ENCODE assay signal across 17 mouse cellular contexts in the genomic region with DNA sequence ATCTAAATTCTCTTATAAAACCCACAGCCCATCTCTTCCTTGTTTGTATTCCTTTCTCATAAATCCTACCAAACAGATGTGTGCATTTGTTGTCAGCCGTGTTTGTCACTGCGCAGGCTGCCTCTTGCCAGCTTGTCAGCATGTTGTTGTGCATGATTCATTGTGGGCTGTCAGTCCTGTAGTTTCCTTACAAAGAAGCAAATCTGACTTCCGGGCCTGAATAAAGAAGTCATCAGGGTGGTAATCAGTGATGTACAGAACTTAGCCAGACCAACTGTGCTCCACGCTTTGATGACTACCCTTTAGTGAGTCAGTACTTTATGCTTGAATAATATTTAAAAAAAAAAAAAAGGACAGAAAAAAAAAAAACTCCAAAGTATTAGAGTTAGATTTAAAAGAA.
DNase-seq lines count a peak whose midpoint lies in the region; ATAC-seq lines count a peak whose summit lies in the region.
"Had no signal": no experiment of that assay in that cellular context is flagged by ENCODE, and none has a peak within 500 bp of the region (broad histone marks: within the 10 kb centered on the region; RNA-seq: fewer than 3 reads in every experiment).

No protein-coding gene starts in this region.

- DNase-seq in hindbrain, embryonic 11.5 days (ENCODE audit: low spot score), result peak; percentile 7
- no peak for DNase-seq in hindbrain, embryonic 10.5 days (ENCODE audit: low spot score)
- peak; percentile 1 for DNase-seq in right cerebral cortex, adult 2 months (ENCODE audit: low spot score in 2 of 2)
- DNase-seq in right cerebral cortex, postnatal 25 days, result no peak
- peak; percentile 1 to 19 for DNase-seq in layer of hippocampus, postnatal 36 days
- no peak for DNase-seq in c-Kit-positive CD71-positive TER-119-positive erythroid progenitor cells, embryonic 14.5 days (ENCODE audit: low spot score)
- DNase-seq: cerebellum, adult 8-10 months; gastrocnemius, postnatal 10 days; heart, postnatal 4 days; kidney, adult 18-20 months; kidney, postnatal 36 days; thymus, postnatal 25 days had no signal

- H3K27ac ChIP-seq in hindbrain, embryonic 11.5 days (ENCODE audit: low read depth, low read length), result no peak overlapping the region
- no peak overlapping the region for H3K27ac ChIP-seq in hindbrain, embryonic 10.5 days
- no peak overlapping the region for H3K27ac ChIP-seq in hindbrain, embryonic 15.5 days (replicated peaks)
- H3K27ac ChIP-seq in heart, embryonic 11.5 days (ENCODE audit: low read depth, low read length), result no peak overlapping the region
- H3K27ac ChIP-seq: heart, embryonic 10.5 days had no signal

- H3K4me2 ChIP-seq in hindbrain, embryonic 11.5 days (replicated peaks; ENCODE audit: low read depth, low read length), result no peak overlapping the region
- no peak overlapping the region for H3K4me2 ChIP-seq in hindbrain, embryonic 15.5 days
- H3K4me2 ChIP-seq in heart, embryonic 11.5 days, result no peak overlapping the region

- no peaks in the 10 kb centered on the region for H3K36me3 ChIP-seq in hindbrain, embryonic 11.5 days (ENCODE audit: control insufficient read depth, insufficient read depth, low read length)
- H3K36me3 ChIP-seq in hindbrain, embryonic 10.5 days, result no peaks in the 10 kb centered on the region
- H3K36me3 ChIP-seq in hindbrain, embryonic 15.5 days, result no peaks in the 10 kb centered on the region
- H3K36me3 ChIP-seq in heart, embryonic 11.5 days (ENCODE audit: control insufficient read depth, insufficient read depth, low read length), result no peaks in the 10 kb centered on the region
- H3K36me3 ChIP-seq: heart, embryonic 10.5 days had no signal

- peak; percentile 57 for ATAC-seq in hindbrain, embryonic 11.5 days (ENCODE audit: low FRiP score)
- ATAC-seq in hindbrain, embryonic 15.5 days (ENCODE audit: low FRiP score, low read depth), result peak; percentile 78
- no peak for ATAC-seq in heart, embryonic 11.5 days (replicated peaks; ENCODE audit: insufficient number of reproducible peaks, low FRiP score, low TSS enrichment)
- ATAC-seq: activated CD4-positive, CD25-positive, alpha-beta regulatory T cell, adult 4 months had no signal

- H3K9me3 ChIP-seq in hindbrain, embryonic 11.5 days (ENCODE audit: control insufficient read depth, low read length), result no peaks in the 10 kb centered on the region
- H3K9me3 ChIP-seq in hindbrain, embryonic 10.5 days, result no peaks in the 10 kb centered on the region
- no peaks in the 10 kb centered on the region for H3K9me3 ChIP-seq in hindbrain, embryonic 15.5 days
- no peaks in the 10 kb centered on the region for H3K9me3 ChIP-seq in heart, embryonic 11.5 days (replicated peaks; ENCODE audit: control insufficient read depth, low read length)
- H3K9me3 ChIP-seq: heart, embryonic 10.5 days had no signal

- H3K4me1 ChIP-seq in hindbrain, embryonic 11.5 days (replicated peaks; ENCODE audit: control insufficient read depth, insufficient read depth, low read length), result no peaks in the 10 kb centered on the region
- no peaks in the 10 kb centered on the region for H3K4me1 ChIP-seq in hindbrain, embryonic 10.5 days (replicated peaks)
- no peaks in the 10 kb centered on the region for H3K4me1 ChIP-seq in hindbrain, embryonic 15.5 days (replicated peaks)
- H3K4me1 ChIP-seq in heart, embryonic 11.5 days (ENCODE audit: control insufficient read depth, insufficient read depth, low read length), result no peaks in the 10 kb centered on the region
- H3K4me1 ChIP-seq: heart, embryonic 10.5 days had no signal

- WGBS in hindbrain, embryonic 11.5 days, result 59% methylated on average over 4 of the region's 4 CpGs
- WGBS in hindbrain, embryonic 10.5 days, result 71% methylated on average over 4 of the region's 4 CpGs
- 36% methylated on average over 4 of the region's 4 CpGs for WGBS in hindbrain, embryonic 15.5 days
- WGBS in heart, embryonic 11.5 days (ENCODE audit: insufficient replicate concordance), result 78% methylated on average over 4 of the region's 4 CpGs

- no peaks in the 10 kb centered on the region for H3K27me3 ChIP-seq in hindbrain, embryonic 11.5 days (ENCODE audit: control insufficient read depth, insufficient read depth, low read length)
- no peaks in the 10 kb centered on the region for H3K27me3 ChIP-seq in hindbrain, embryonic 10.5 days (ENCODE audit: insufficient read depth, poor library complexity, severe bottlenecking)
- no peaks in the 10 kb centered on the region for H3K27me3 ChIP-seq in hindbrain, embryonic 15.5 days
- no peaks in the 10 kb centered on the region for H3K27me3 ChIP-seq in heart, embryonic 11.5 days (ENCODE audit: control insufficient read depth, insufficient read depth, low read length)

- no peak overlapping the region for H3K4me3 ChIP-seq in hindbrain, embryonic 11.5 days (ENCODE audit: low read depth, low read length)
- H3K4me3 ChIP-seq in hindbrain, embryonic 10.5 days, result no peak overlapping the region
- H3K4me3 ChIP-seq in hindbrain, embryonic 15.5 days, result no peak overlapping the region
- H3K4me3 ChIP-seq in heart, embryonic 11.5 days (ENCODE audit: low read depth, low read length), result no peak overlapping the region
- H3K4me3 ChIP-seq: erythroblast, embryonic 14.5 days; heart, embryonic 10.5 days had no signal

- no peak overlapping the region for H3K9ac ChIP-seq in hindbrain, embryonic 11.5 days (ENCODE audit: low read depth, low read length)
- no peak overlapping the region for H3K9ac ChIP-seq in hindbrain, embryonic 15.5 days
- H3K9ac ChIP-seq in heart, embryonic 11.5 days (ENCODE audit: low read depth, low read length), result no peak overlapping the region

Comparison
In these comparisons a context has a peak if more than half of its experiments do, and no peak if none do; other contexts are left out.
1. DNase-seq: peak in hindbrain, embryonic 11.5 days (single experiment), right cerebral cortex, adult 2 months (2 of 2) and layer of hippocampus, postnatal 36 days (2 of 2); none in hindbrain, embryonic 10.5 days (single experiment), right cerebral cortex, postnatal 25 days (single experiment) and c-Kit-positive CD71-positive TER-119-positive erythroid progenitor cells, embryonic 14.5 days (single experiment).